Mouse (Mus musculus): Measurements from ENCODE around the gene Dhx36.

Dhx36 gene

GRCm38 (mm10) chr3:62418387-62419138 is 88.2 kb downstream of the Dhx36 start:
- DNase-seq (ENCODE audit: low spot score): no peak

Measured in ovary, postnatal 14 days (tissue).